Mouse (Mus musculus) layer of hippocampus, adult 9-10 months (tissue): ENCODE data around the gene Tmem121b.

ENCODE experiments used
- DNase-seq: peaks from one replicate; pipeline ENCODE4 v3.0.0; 2022; ENCODE audit warnings: low spot score

Tmem121b gene

DNA sequence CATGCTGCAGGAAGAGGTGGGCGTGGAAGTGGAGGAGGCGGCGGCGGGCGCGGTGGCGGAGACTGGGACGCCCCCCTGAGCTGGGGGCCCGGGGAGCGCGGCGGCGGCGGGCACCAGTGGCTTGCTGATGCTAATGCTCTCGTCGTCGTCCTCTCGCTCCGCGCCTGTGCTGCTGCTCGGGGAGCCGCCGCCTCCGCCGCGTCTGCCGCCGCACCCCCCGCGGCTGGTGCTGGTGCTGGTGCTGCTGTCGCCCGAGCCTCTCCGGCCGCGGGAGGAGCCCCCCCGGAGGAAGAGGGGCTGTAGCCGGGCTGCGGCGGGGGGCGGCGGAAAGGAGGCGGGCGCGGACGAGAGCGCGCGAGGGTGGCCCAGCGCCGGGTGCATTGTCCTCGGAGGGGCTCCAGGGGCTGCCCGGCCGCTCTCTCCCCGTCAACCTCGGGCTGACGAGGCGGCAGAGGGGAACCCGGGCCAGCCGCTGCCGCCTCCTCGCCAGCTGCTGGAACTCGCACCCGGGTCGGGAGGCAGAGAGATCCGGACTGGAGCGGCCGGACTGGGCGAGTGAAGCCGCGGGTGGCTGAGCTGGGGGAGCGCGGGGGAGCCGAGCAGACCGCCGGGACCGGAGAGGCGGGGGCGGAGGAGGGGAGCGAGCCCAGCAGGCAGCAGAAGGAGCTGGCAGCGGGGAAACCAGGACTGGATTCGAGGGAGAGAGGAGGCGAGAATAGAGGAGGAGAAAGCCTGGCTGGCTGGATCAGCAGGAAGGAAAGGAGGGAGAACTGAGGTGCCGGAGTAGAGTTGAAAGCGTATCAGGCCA, at the start of gene Tmem121b:
Gene Tmem121b, minus strand, starts transcription at position 434 of the 808 bp plus-strand sequence.
- DNase-seq = no peak

DNA sequence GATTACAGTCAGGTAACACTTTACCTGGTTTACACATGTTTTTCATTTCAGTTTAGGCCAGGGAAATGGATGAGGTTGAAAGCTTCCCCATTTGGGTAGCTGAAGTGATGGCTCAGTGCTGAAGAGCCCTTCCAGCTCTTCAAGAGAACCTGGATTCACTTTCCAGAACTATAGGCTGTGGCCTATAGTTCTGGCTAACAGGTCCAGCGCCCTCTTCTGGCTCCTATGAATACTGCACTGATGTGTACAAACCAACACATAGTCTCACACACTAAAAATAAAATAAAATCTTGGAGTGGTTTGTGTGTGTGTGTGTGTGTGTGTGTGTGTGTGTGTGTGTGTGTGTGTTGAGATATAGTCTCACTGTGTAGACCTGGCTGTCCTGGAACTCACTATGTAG, 48.5 kb upstream of the Tmem121b start:
- no peak for DNase-seq

- DNase-seq = no peak
Observed at GRCm38 (mm10) chr6:120541386-120541785, 47.8 kb upstream of the Tmem121b start.

- no peak for DNase-seq
Observed at GRCm38 (mm10) chr6:120539781-120540231, 46.2 kb upstream of the Tmem121b start.

GRCm38 (mm10) chr6:120539132-120539759, 45.6 kb upstream of the Tmem121b start:
- peak; percentile 55 for DNase-seq

GRCm38 (mm10) chr6:120536337-120536736, 42.7 kb upstream of the Tmem121b start:
- no peak for DNase-seq

- no peak for DNase-seq
Observed at GRCm38 (mm10) chr6:120532594-120532993, 39.0 kb upstream of the Tmem121b start.

DNA sequence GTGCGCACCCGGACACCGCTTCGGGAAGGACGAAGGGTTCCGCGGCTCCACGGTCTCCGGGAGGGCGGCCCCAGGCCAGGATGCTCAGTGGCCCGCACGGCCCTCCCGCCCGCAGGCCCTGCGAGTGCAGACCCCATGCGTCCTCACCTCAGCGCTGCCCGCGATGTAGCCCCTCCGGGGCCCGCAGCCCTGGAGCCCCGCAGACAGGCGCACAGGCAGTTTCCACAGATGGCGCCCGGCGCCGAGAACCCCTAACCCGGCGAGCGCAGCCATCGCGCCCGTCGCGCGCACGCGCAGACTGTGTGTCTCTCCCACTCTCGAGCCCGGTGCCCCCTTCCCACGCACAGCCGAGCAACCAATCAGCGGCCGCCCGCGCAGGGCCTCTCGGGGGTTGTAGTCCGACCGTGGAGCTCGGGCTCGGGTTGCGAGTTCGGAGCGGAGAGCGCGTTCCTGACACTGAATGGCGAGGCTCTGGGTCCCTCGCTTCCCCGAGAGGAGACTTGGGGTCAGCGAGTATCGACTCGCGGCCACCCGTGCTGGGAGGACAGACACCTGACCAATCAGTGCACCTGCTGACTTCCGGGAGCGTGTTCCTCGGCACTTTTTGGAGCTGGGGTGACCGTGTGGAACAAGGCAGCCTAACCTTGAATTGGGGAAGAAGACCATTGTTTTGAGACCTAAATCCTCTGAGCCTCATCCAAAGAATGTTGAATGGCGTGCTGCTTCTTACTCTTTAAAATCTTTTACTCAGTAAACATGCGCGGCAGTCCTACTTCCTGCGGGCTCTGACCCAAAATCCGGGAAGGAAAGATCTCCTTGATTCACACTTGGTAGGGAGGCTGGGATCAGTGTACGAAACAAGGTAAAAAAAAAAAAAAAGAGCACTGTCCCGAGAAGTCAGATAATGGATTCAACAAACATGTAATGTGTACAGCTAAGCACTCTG, 37.7 kb upstream of the Tmem121b start, which contains the start of gene Hdhd5:
Gene Hdhd5, minus strand, starts transcription at position 300 of the 946 bp plus-strand sequence.
- peak; percentile 82 for DNase-seq

GRCm38 (mm10) chr6:120529123-120529522, 35.5 kb upstream of the Tmem121b start:
- DNase-seq = no peak

DNA sequence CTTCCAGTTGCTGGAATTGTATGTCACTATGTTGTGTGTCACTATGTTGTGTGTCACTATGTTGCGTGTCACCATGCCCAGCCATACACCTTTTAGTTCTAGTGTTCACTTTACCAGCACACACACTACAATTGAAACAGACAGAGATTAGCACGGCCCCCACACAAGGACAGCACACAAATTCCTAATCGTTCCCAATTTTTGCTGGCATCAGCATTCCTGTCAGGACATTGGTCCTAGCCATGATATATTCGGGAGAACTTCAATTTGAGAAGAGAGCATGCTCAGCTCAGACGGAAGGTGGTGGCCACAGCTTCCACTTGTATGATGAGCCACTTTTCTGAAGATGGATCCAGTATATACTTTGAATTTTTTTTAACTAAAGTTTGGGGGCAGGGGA, 31.2 kb upstream of the Tmem121b start:
- DNase-seq = no peak

GRCm38 (mm10) chr6:120519647-120520046, 26.0 kb upstream of the Tmem121b start:
- DNase-seq = no peak

DNA sequence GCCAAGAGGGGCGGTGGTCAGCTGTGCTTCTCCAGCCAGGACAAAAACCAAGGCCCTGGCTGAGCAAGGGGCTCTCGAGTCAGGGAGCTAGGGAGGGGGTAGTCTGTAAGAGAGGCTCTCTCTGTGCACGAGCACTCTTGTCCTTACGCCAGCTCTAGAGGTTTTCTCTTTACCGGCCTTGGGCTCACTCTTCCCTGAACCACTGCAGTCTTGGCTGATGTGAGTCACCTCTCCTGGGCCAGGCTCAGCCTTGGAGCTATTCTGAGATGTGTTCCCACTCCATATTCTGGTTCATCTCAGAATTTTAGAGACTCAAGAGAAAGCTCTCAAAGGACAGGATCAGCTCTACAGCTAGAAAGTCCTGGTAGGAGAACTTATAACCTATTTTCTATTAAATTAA, 23.7 kb upstream of the Tmem121b start:
- DNase-seq = no peak

DNA sequence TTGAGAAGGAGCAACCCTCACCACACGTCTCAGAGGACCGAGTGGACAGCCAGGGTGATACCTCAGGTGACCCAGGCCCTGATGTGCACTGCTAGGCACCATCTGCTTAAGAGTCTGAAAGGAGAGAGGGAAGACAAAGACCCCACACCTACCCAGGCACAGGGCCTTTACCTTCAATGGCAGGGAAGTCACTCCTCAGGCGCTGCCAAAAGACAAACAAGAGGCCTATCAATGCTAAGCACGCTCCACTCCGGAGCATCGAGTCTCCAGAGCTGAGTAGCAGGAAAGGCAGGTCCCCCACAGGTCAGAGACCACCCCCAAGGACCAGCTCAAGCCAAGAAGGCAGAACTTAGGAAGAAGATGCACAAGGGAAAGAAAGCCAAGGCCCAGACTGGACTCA, 23.3 kb upstream of the Tmem121b start:
- no peak for DNase-seq

GRCm38 (mm10) chr6:120516422-120516821, 22.8 kb upstream of the Tmem121b start:
- DNase-seq = no peak

GRCm38 (mm10) chr6:120511212-120511611, 17.6 kb upstream of the Tmem121b start:
- DNase-seq = no peak

DNA sequence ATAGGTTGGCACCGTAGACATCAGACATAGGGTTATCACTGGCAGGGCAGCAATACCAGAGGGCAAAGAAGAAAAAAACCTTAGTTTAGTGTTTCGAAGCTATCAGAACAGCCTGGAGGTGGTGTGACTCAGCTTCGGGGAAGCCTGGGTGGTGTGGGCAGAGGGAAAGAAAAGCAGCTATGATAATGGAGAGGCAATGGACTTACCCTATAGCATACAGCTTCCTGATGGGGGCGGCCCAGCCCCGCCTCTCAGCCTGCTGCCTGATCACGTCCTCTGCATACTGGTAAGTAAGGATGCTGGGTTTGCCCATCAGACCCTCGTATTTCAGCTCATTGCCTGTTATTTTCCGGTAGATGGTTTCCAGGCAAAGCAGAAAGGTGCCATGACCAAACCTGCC, 16.8 kb upstream of the Tmem121b start:
- DNase-seq = no peak

- DNase-seq = no peak
Observed at GRCm38 (mm10) chr6:120509975-120510374, 16.4 kb upstream of the Tmem121b start.

GRCm38 (mm10) chr6:120508645-120509044, 15.0 kb upstream of the Tmem121b start:
- DNase-seq = no peak

GRCm38 (mm10) chr6:120505531-120505930, 11.9 kb upstream of the Tmem121b start:
- DNase-seq = no peak

DNA sequence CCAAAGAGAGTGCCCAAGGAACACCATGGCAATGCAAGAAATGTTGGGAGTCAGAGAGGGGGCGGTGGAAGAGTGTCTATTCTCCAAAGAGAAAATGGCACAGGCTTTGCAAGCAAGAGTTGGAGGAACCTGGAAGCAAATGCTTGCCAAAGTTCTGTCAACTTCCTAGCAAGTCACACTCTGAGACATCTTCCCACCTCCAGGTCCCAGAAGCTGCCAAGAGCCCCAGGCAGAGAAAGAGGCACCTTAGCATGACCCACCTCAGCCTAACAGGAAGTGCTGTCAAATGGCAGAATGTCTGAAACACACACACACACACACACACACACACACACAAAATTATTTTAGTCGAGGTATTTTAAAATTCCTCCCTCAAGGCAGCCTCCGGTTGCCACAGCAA, 10.4 kb upstream of the Tmem121b start:
- no peak for DNase-seq

DNA sequence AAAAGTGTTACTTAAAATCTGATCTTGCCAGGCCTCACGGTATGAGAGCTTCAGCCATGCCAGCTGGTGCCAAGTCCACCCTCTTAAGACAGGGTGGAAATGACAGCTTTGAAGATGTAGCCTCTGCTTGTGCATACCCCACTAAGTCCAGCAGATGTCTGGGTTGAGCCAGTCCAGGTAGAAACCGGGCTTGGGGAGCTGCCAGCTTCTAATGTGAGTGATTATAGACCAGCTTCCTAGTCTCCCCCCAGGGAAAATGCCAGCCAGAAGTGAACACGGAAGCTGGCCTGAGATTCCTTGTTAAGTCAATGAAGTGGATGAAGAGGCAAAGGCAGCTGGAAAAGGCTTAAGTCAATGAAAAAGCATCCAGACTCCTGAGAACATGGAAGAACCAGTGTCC, 2.9 kb upstream of the Tmem121b start:
- no peak for DNase-seq
